Mouse (Mus musculus): ENCODE data around the gene Erbin.

Gene Erbin

GRCm38 (mm10) chr13:103920261-103920932 is at the start of gene Erbin:
TSS of gene Erbin (minus strand) at chr13:103920514.
- peak; percentile 48 to 70 for DNase-seq (ENCODE audit: low spot score in 2 of 2)

GRCm38 (mm10) chr13:103969912-103970311 is 49.6 kb upstream of the Erbin start:
- DNase-seq (ENCODE audit: low spot score in 2 of 2) = no peak

GRCm38 (mm10) chr13:103967987-103968386 is 47.7 kb upstream of the Erbin start:
- DNase-seq (ENCODE audit: low spot score in 2 of 2) = no peak

- no peak for DNase-seq (ENCODE audit: low spot score in 2 of 2)
Measured at GRCm38 (mm10) chr13:103966696-103967215, 46.4 kb upstream of the Erbin start.

GRCm38 (mm10) chr13:103965187-103965586 is 44.9 kb upstream of the Erbin start:
- DNase-seq (ENCODE audit: low spot score in 2 of 2) = no peak

- no peak for DNase-seq (ENCODE audit: low spot score in 2 of 2)
Measured at GRCm38 (mm10) chr13:103963094-103963493, 42.8 kb upstream of the Erbin start.

- no peak for DNase-seq (ENCODE audit: low spot score in 2 of 2)
Measured at GRCm38 (mm10) chr13:103959841-103960240, 39.5 kb upstream of the Erbin start.

- no peak for DNase-seq (ENCODE audit: low spot score in 2 of 2)
Measured at GRCm38 (mm10) chr13:103958607-103959123, 38.4 kb upstream of the Erbin start.

GRCm38 (mm10) chr13:103957175-103957940 is 37.0 kb upstream of the Erbin start:
- no peak for DNase-seq (ENCODE audit: low spot score in 2 of 2)

- no peak for DNase-seq (ENCODE audit: low spot score in 2 of 2)
Measured at GRCm38 (mm10) chr13:103955652-103956051, 35.3 kb upstream of the Erbin start.

- DNase-seq (ENCODE audit: low spot score in 2 of 2) = no peak
Measured at GRCm38 (mm10) chr13:103951393-103951792, 31.1 kb upstream of the Erbin start.

- no peak for DNase-seq (ENCODE audit: low spot score in 2 of 2)
Measured at GRCm38 (mm10) chr13:103940796-103941195, 20.5 kb upstream of the Erbin start.

GRCm38 (mm10) chr13:103924586-103924985 is 4.3 kb upstream of the Erbin start:
- DNase-seq (ENCODE audit: low spot score in 2 of 2) = no peak

- no peak for DNase-seq (ENCODE audit: low spot score in 2 of 2)
Measured at GRCm38 (mm10) chr13:103923402-103924065, 3.2 kb upstream of the Erbin start.

GRCm38 (mm10) chr13:103921831-103922380 is 1.6 kb upstream of the Erbin start:
- no peak for DNase-seq (ENCODE audit: low spot score in 2 of 2)

- peak; percentile 56 to 77 for DNase-seq (ENCODE audit: low spot score in 2 of 2)
Measured at GRCm38 (mm10) chr13:103920933-103921830, 868 bp upstream of the Erbin start.

GRCm38 (mm10) chr13:103919956-103920260 is 406 bp downstream of the Erbin start:
- DNase-seq (ENCODE audit: low spot score in 2 of 2) = peak in 1 of 2 experiments; percentile 8

GRCm38 (mm10) chr13:103919234-103919955 is 919 bp downstream of the Erbin start:
- DNase-seq (ENCODE audit: low spot score in 2 of 2) = peak in 1 of 2 experiments; percentile 20

GRCm38 (mm10) chr13:103918432-103918831 is 1.9 kb downstream of the Erbin start:
- DNase-seq (ENCODE audit: low spot score in 2 of 2) = no peak

- no peak for DNase-seq (ENCODE audit: low spot score in 2 of 2)
Measured at GRCm38 (mm10) chr13:103914114-103914736, 6.1 kb downstream of the Erbin start.

All from left cerebral cortex, adult 9 months (tissue).